Mouse (Mus musculus): ENCODE measurements at regions not wholly inside any gene's neighbourhood (a gene's known extent, or its start where the extent isn't known, plus 50 kb on each side); places are given as distances from the start of the nearest gene placed in this dataset.

- no peaks in the 10 kb centered on the region for H3K9me3 ChIP-seq (ENCODE audit: low read length)
- H3K4me1 ChIP-seq (replicated peaks; ENCODE audit: low read depth, low read length): peaks cover 4% of the 10 kb centered on the region
- no peak overlapping the region for H3K4me3 ChIP-seq (replicated peaks; ENCODE audit: low read length)
- no peaks in the 10 kb centered on the region; the same call in 1 of the 2 replicates for H3K27me3 ChIP-seq (ENCODE audit: insufficient read depth, low read length)
- H3K36me3 ChIP-seq (ENCODE audit: insufficient read depth, low read length): no peaks in the 10 kb centered on the region
- TF ChIP-seq CTCF (conservative IDR thresholded peaks at IDR 0.05; ENCODE audit: low read length) (no peak), NANOG (IDR thresholded peaks at IDR 0.05; ENCODE audit: borderline replicate concordance, low read length) (no peak), POU5F1 (IDR thresholded peaks at IDR 0.05; ENCODE audit: borderline replicate concordance, low read length) (no peak)
These were observed 1159.1 kb downstream of the 4930447A16Rik start for GRCm38 (mm10) chr15:38584425-38584824.

- Histone ChIP-seq H3K4me1 (replicated peaks; ENCODE audit: low read depth, low read length) (peaks cover 4% of the 10 kb centered on the region), H3K27me3 (ENCODE audit: insufficient read depth, low read length) (no peaks in the 10 kb centered on the region; the same call in 1 of the 2 replicates), H3K36me3 (ENCODE audit: insufficient read depth, low read length) (no peaks in the 10 kb centered on the region), H3K9me3 (ENCODE audit: low read length) (peaks cover 5% of the 10 kb centered on the region; the same call in 1 of the 2 replicates), H3K4me3 (replicated peaks; ENCODE audit: low read length) (no peak overlapping the region)
- no peak for TF ChIP-seq POU5F1 (IDR thresholded peaks at IDR 0.05; ENCODE audit: borderline replicate concordance, low read length)
- no peak for TF ChIP-seq NANOG (IDR thresholded peaks at IDR 0.05; ENCODE audit: borderline replicate concordance, low read length)
- TF ChIP-seq CTCF (conservative IDR thresholded peaks at IDR 0.05; ENCODE audit: low read length): no peak
These were observed 1160.3 kb downstream of the 4930447A16Rik start for GRCm38 (mm10) chr15:38585610-38586009.

GRCm38 (mm10) chr15:38586594-38586993, 1161.2 kb downstream of the 4930447A16Rik start:
- Histone ChIP-seq H3K4me3 (replicated peaks; ENCODE audit: low read length) (0 out of 2 replicates have a peak overlapping the region, but pooled peaks have one; percentile 17), H3K4me1 (replicated peaks; ENCODE audit: low read depth, low read length) (peaks cover 4% of the 10 kb centered on the region), H3K36me3 (ENCODE audit: insufficient read depth, low read length) (no peaks in the 10 kb centered on the region), H3K27me3 (ENCODE audit: insufficient read depth, low read length) (no peaks in the 10 kb centered on the region; the same call in 1 of the 2 replicates), H3K9me3 (ENCODE audit: low read length) (peaks cover 12% of the 10 kb centered on the region; the same call in 1 of the 2 replicates)
- TF ChIP-seq POU5F1 (IDR thresholded peaks at IDR 0.05; ENCODE audit: borderline replicate concordance, low read length): no peak
- TF ChIP-seq CTCF (conservative IDR thresholded peaks at IDR 0.05; ENCODE audit: low read length): no peak

- Histone ChIP-seq H3K4me3 (replicated peaks; ENCODE audit: low read length) (no peak overlapping the region), H3K4me1 (replicated peaks; ENCODE audit: low read depth, low read length) (peaks cover 4% of the 10 kb centered on the region), H3K9me3 (ENCODE audit: low read length) (peaks cover 14% of the 10 kb centered on the region; the same call in 1 of the 2 replicates), H3K36me3 (ENCODE audit: insufficient read depth, low read length) (no peaks in the 10 kb centered on the region), H3K27me3 (ENCODE audit: insufficient read depth, low read length) (no peaks in the 10 kb centered on the region; the same call in 1 of the 2 replicates)
- TF ChIP-seq CTCF (conservative IDR thresholded peaks at IDR 0.05; ENCODE audit: low read length) (no peak), POU5F1 (IDR thresholded peaks at IDR 0.05; ENCODE audit: borderline replicate concordance, low read length) (no peak), NANOG (IDR thresholded peaks at IDR 0.05; ENCODE audit: borderline replicate concordance, low read length) (no peak)
These were observed 1162.9 kb downstream of the 4930447A16Rik start for GRCm38 (mm10) chr15:38588268-38588667.

- Histone ChIP-seq H3K4me3 (replicated peaks; ENCODE audit: low read length) (no peak overlapping the region), H3K27me3 (ENCODE audit: insufficient read depth, low read length) (no peaks in the 10 kb centered on the region; the same call in 1 of the 2 replicates), H3K4me1 (replicated peaks; ENCODE audit: low read depth, low read length) (peaks cover 4% of the 10 kb centered on the region), H3K9me3 (ENCODE audit: low read length) (peaks cover 14% of the 10 kb centered on the region; the same call in 1 of the 2 replicates), H3K36me3 (ENCODE audit: insufficient read depth, low read length) (no peaks in the 10 kb centered on the region)
- TF ChIP-seq NANOG (IDR thresholded peaks at IDR 0.05; ENCODE audit: borderline replicate concordance, low read length): no peak
- no peak for TF ChIP-seq CTCF (conservative IDR thresholded peaks at IDR 0.05; ENCODE audit: low read length)
- no peak for TF ChIP-seq POU5F1 (IDR thresholded peaks at IDR 0.05; ENCODE audit: borderline replicate concordance, low read length)
These were observed 1163.7 kb downstream of the 4930447A16Rik start for GRCm38 (mm10) chr15:38589010-38589409.

GRCm38 (mm10) chr15:38589675-38590074, 1164.3 kb downstream of the 4930447A16Rik start:
- H3K9me3 ChIP-seq (ENCODE audit: low read length): peaks cover 14% of the 10 kb centered on the region; the same call in 1 of the 2 replicates
- no peak for TF ChIP-seq NANOG (IDR thresholded peaks at IDR 0.05; ENCODE audit: borderline replicate concordance, low read length)
- no peak for TF ChIP-seq CTCF (conservative IDR thresholded peaks at IDR 0.05; ENCODE audit: low read length)
- no peak for TF ChIP-seq POU5F1 (IDR thresholded peaks at IDR 0.05; ENCODE audit: borderline replicate concordance, low read length)
- no peaks in the 10 kb centered on the region for H3K36me3 ChIP-seq (ENCODE audit: insufficient read depth, low read length)
- no peaks in the 10 kb centered on the region; the same call in 1 of the 2 replicates for H3K27me3 ChIP-seq (ENCODE audit: insufficient read depth, low read length)
- peaks cover 4% of the 10 kb centered on the region for H3K4me1 ChIP-seq (replicated peaks; ENCODE audit: low read depth, low read length)
- H3K4me3 ChIP-seq (replicated peaks; ENCODE audit: low read length): no peak overlapping the region

- TF ChIP-seq CTCF (conservative IDR thresholded peaks at IDR 0.05; ENCODE audit: low read length) (no peak), NANOG (IDR thresholded peaks at IDR 0.05; ENCODE audit: borderline replicate concordance, low read length) (no peak), POU5F1 (IDR thresholded peaks at IDR 0.05; ENCODE audit: borderline replicate concordance, low read length) (no peak)
- no peaks in the 10 kb centered on the region for H3K4me1 ChIP-seq (replicated peaks; ENCODE audit: low read depth, low read length)
- H3K4me3 ChIP-seq (replicated peaks; ENCODE audit: low read length): no peak overlapping the region
- H3K36me3 ChIP-seq (ENCODE audit: insufficient read depth, low read length): no peaks in the 10 kb centered on the region
- peaks cover 14% of the 10 kb centered on the region; the same call in 1 of the 2 replicates for H3K9me3 ChIP-seq (ENCODE audit: low read length)
- H3K27me3 ChIP-seq (ENCODE audit: insufficient read depth, low read length): peaks cover 3% of the 10 kb centered on the region; the same call in 1 of the 2 replicates
These were observed 1168.7 kb downstream of the 4930447A16Rik start for GRCm38 (mm10) chr15:38594095-38594494.

- H3K27me3 ChIP-seq (ENCODE audit: insufficient read depth, low read length): peaks cover 3% of the 10 kb centered on the region; the same call in 1 of the 2 replicates
- TF ChIP-seq NANOG (IDR thresholded peaks at IDR 0.05; ENCODE audit: borderline replicate concordance, low read length) (no peak), POU5F1 (IDR thresholded peaks at IDR 0.05; ENCODE audit: borderline replicate concordance, low read length) (no peak), CTCF (conservative IDR thresholded peaks at IDR 0.05; ENCODE audit: low read length) (no peak)
- no peaks in the 10 kb centered on the region for H3K4me1 ChIP-seq (replicated peaks; ENCODE audit: low read depth, low read length)
- no peaks in the 10 kb centered on the region for H3K36me3 ChIP-seq (ENCODE audit: insufficient read depth, low read length)
- H3K9me3 ChIP-seq (ENCODE audit: low read length): peaks cover 14% of the 10 kb centered on the region; the same call in 1 of the 2 replicates
- H3K4me3 ChIP-seq (replicated peaks; ENCODE audit: low read length): no peak overlapping the region
These were observed 1169.4 kb downstream of the 4930447A16Rik start for GRCm38 (mm10) chr15:38594747-38595146.

Data from E14TG2a.4 (cell line).